Mouse (Mus musculus) megakaryocyte, adult 5-6 weeks (primary cell): ENCODE data around the gene Tpbg. TPM values are rescaled to one million over a fixed set of nuclear protein-coding genes. Genes with fewer than 3 reads are reported as not detected.
A peak's percentile ranks its signal among the peaks of the same experiment; 100 is the strongest.
"Not testable (repeated sequence)": the region's sequence is repeated elsewhere in the genome, so short reads cannot be mapped to it uniquely, and the experiment has no call there.

Experiments used
- ATAC-seq: 2 replicates; pipeline ENCODE4 v1.8.0; 2016; ENCODE audit warnings: mild to moderate bottlenecking, inconsistent platforms; ENCODE audit not compliant: poor library complexity, severe bottlenecking
- total RNA-seq, 2 experiments: library from RNA; stranded (forward) in 1 of 2; stranded (reverse) in 1 of 2; fragments of 153-499, 151-499 nt in 1 of 2; fragments of 221-1000, 200-1000 nt in 1 of 2; gene quantifications; 2 replicates each; pipeline versions ENCODE4 v1.2.3 to v1.2.4; 2015 to 2017

Gene Tpbg
- 0.09 and 0.11 TPM in 2 replicates for total RNA-seq (2015)
- not detected in 2 replicates for total RNA-seq (2017)

GRCm38 (mm10) chr9:85842351-85843011, at the start of gene Tpbg:
Tpbg (plus strand) TSS chr9:85842380.
- peak; percentile 55 for ATAC-seq

GRCm38 (mm10) chr9:85801986-85802385, 40.2 kb upstream of the Tpbg start:
- ATAC-seq = not testable (repeated sequence)

- ATAC-seq = no peak
Observed at GRCm38 (mm10) chr9:85802563-85802962, 39.6 kb upstream of the Tpbg start.

- no peak for ATAC-seq
Observed at GRCm38 (mm10) chr9:85806411-85806810, 35.8 kb upstream of the Tpbg start.

GRCm38 (mm10) chr9:85809246-85809645, 32.9 kb upstream of the Tpbg start:
- ATAC-seq = no peak

GRCm38 (mm10) chr9:85820829-85821228, 21.4 kb upstream of the Tpbg start:
- no peak for ATAC-seq

- ATAC-seq = no peak
Observed at GRCm38 (mm10) chr9:85835521-85836425, 6.4 kb upstream of the Tpbg start.

- ATAC-seq = no peak
Observed at GRCm38 (mm10) chr9:85839626-85840025, 2.6 kb upstream of the Tpbg start.

- no peak for ATAC-seq
Observed at GRCm38 (mm10) chr9:85841891-85842290, 289 bp upstream of the Tpbg start.

- peak; percentile 54 for ATAC-seq
Observed at GRCm38 (mm10) chr9:85843031-85843890, 1.1 kb downstream of the Tpbg start.

GRCm38 (mm10) chr9:85843891-85844646, 1.9 kb downstream of the Tpbg start:
- no peak for ATAC-seq

GRCm38 (mm10) chr9:85844647-85844983, 2.4 kb downstream of the Tpbg start:
- ATAC-seq = no peak

- no peak for ATAC-seq
Observed at GRCm38 (mm10) chr9:85846186-85846585, 4.0 kb downstream of the Tpbg start.

GRCm38 (mm10) chr9:85854780-85855179, 12.6 kb downstream of the Tpbg start:
- no peak for ATAC-seq

GRCm38 (mm10) chr9:85856511-85856910, 14.3 kb downstream of the Tpbg start:
- ATAC-seq = no peak

- no peak for ATAC-seq
Observed at GRCm38 (mm10) chr9:85861065-85861464, 18.9 kb downstream of the Tpbg start.

- ATAC-seq = no peak
Observed at GRCm38 (mm10) chr9:85862562-85862961, 20.4 kb downstream of the Tpbg start.

- no peak for ATAC-seq
Observed at GRCm38 (mm10) chr9:85872908-85873307, 30.7 kb downstream of the Tpbg start.

GRCm38 (mm10) chr9:85893681-85894080, 51.5 kb downstream of the Tpbg start:
- ATAC-seq = no peak
